Mouse (Mus musculus) kidney, postnatal 0 days (tissue): ENCODE measurements around the gene Zswim1. TPM values are rescaled to one million over a fixed set of nuclear protein-coding genes. Genes with fewer than 3 reads are reported as not detected.
A peak's percentile ranks its signal among the peaks of the same experiment; 100 is the strongest.
"Not testable (repeated sequence)": the region's sequence is repeated elsewhere in the genome, so short reads cannot be mapped to it uniquely, and the experiment has no call there.

Experiments used
- ATAC-seq: fragments of 200-750 bp; cut with Nextera tagmentation; replicated peaks from 2 replicates; pipeline ENCODE4 v1.8.0; 2017; ENCODE audit warnings: low read depth, moderate number of reproducible peaks, moderate TSS enrichment, moderate library complexity; ENCODE audit not compliant: low FRiP score
- DNase-seq: peaks from one replicate; pipeline ENCODE4 v3.0.0-alpha.2; 2016; ENCODE audit warnings: low spot score
- H3K27ac ChIP-seq: fragments of 300-500 bp; sonication (generic); 2 replicates; pipeline ENCODE4 v1.5.1; 2014; ENCODE audit warnings: mild to moderate bottlenecking
- H3K27me3 ChIP-seq: fragments of 300-500 bp; sonication (generic); 2 replicates; pipeline ENCODE4 v1.6.1; 2014; ENCODE audit warnings: low read length, mixed read lengths; ENCODE audit not compliant: insufficient read depth
- H3K36me3 ChIP-seq: fragments of 300-500 bp; sonication (generic); 2 replicates; pipeline ENCODE4 v1.6.1; 2014; ENCODE audit warnings: low read length, mixed read lengths; ENCODE audit not compliant: insufficient read depth
- H3K4me1 ChIP-seq: fragments of 300-500 bp; sonication (generic); replicated peaks from 2 replicates; pipeline ENCODE4 v1.6.1; 2014; ENCODE audit warnings: antibody characterized with exemption, low read length, mixed read lengths; ENCODE audit not compliant: insufficient read depth
- H3K4me2 ChIP-seq: fragments of 300-500 bp; sonication (generic); 2 replicates; pipeline ENCODE4 v1.6.1; 2014; ENCODE audit warnings: mild to moderate bottlenecking, low read length, moderate library complexity, mixed read lengths
- H3K4me3 ChIP-seq: fragments of 300-500 bp; sonication (generic); replicated peaks from 2 replicates; pipeline ENCODE4 v1.5.1; 2014; ENCODE audit warnings: low read depth, low read length
- H3K9ac ChIP-seq: fragments of 300-500 bp; sonication (generic); 2 replicates; pipeline ENCODE4 v1.6.1; 2014; ENCODE audit warnings: low read depth, low read length
- H3K9me3 ChIP-seq: fragments of 300-500 bp; sonication (generic); replicated peaks from 2 replicates; pipeline ENCODE4 v1.6.1; 2016; ENCODE audit warnings: low read length, inconsistent platforms, mixed read lengths
- CTCF ChIP-seq: IDR thresholded peaks from 2 replicates; pipeline ENCODE4 v1.5.1; 2016; ENCODE audit warnings: antibody characterized with exemption, low read depth, mild to moderate bottlenecking, moderate library complexity
- WGBS: fragments of 180-500 bp; shearing (Covaris S2); extraction: QIAGEN DNeasy Blood & Tissue Kit; methylation state at CpG from one replicate; pipeline ENCODE4 v1.1.7; 2014; 5-methylcytosine and 5-hydroxymethylcytosine counted together
- polyA plus RNA-seq: library from polyadenylated mRNA; unstranded; fragments of >200 nt; fragmentation: Nextera tagmentation; extraction: Ambion mirVana; gene quantifications from 2 replicates; pipeline ENCODE4 v1.2.1, GENCODE M21; 2015

Gene Zswim1
- polyA plus RNA-seq, 1 experiment from 2014 or later, result 15.5 TPM

DNA sequence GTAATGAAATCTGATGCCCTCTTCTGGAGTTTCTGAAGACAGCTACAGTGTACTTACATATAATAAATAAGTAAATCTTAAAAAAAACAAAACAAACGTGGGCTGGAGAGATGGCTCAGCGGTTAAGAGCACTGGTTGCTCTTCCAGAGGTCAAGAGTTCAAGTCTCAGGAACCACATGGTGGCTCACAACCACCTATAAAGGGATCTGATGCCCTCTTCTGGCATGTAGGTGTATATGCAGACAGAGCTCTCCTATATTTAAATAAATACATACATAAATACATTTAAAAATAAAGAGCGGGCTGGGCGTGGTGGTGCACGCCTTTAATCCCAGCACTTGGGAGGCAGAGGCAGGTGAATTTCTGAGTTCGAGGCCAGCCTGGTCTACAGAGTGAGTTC, 23.9 kb upstream of the Zswim1 start:
- peaks cover 29% of the 10 kb centered on the region for H3K36me3 ChIP-seq
- H3K4me1 ChIP-seq, H3K27me3 ChIP-seq, H3K27ac ChIP-seq, H3K4me3 ChIP-seq, ATAC-seq, H3K9me3 ChIP-seq, H3K4me2 ChIP-seq, H3K9ac ChIP-seq: not testable (repeated sequence)
- peak; percentile 58 for TF ChIP-seq CTCF
- WGBS, result 74% methylated on average over 5 of the region's 6 CpGs
- DNase-seq, result peak; percentile 43

DNA sequence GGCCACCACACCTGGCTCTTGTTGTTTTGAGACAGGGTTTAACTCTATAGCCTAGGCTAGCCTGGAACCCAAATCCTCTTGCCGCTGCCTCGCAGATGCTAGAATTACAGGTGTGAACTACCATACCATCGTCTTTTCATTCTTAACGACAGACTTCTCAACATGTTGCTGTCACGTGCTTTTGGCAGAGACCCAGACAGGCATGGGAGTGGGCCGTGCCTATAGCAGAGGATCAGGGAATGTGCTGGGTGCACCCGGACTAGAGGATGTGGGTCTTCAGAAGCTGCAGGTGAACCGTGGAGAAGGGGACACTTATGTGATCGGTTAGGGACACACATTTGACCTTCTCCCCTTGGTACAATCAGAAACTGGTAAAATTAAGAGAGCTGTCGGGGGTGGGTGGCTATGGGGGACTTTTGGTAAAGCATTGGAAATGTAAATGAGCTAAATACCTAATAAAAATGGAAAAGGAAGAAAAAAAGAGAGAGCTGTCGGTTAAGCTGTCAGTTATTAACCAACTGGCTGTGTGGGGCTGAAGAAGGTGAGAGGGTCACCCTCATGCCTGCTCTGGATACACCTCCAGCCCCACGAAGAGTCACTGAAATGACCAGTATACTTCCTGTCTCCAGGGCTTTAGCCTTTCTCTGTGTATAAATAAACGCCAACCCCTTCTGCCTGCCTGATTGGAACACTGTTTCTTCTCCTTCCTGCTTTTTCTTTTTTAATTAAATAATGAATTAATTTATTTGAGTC, 22.1 kb upstream of the Zswim1 start:
- H3K9me3 ChIP-seq, result no peaks in the 10 kb centered on the region
- no peaks in the 10 kb centered on the region for H3K27me3 ChIP-seq
- WGBS, result 82% methylated on average over 13 of the region's 13 CpGs
- DNase-seq (no peak), ATAC-seq (no peak)
- 0 out of 2 replicates have a peak overlapping the region, but pooled peaks have one; percentile 8 for H3K27ac ChIP-seq
- TF ChIP-seq CTCF, result no peak
- H3K4me3 ChIP-seq, result no peak overlapping the region
- H3K4me2 ChIP-seq, result no peak overlapping the region
- peaks cover 24% of the 10 kb centered on the region for H3K36me3 ChIP-seq
- 0 out of 2 replicates have a peak, but pooled peaks cover 14% of the 10 kb centered on the region for H3K4me1 ChIP-seq
- no peak overlapping the region for H3K9ac ChIP-seq

DNA sequence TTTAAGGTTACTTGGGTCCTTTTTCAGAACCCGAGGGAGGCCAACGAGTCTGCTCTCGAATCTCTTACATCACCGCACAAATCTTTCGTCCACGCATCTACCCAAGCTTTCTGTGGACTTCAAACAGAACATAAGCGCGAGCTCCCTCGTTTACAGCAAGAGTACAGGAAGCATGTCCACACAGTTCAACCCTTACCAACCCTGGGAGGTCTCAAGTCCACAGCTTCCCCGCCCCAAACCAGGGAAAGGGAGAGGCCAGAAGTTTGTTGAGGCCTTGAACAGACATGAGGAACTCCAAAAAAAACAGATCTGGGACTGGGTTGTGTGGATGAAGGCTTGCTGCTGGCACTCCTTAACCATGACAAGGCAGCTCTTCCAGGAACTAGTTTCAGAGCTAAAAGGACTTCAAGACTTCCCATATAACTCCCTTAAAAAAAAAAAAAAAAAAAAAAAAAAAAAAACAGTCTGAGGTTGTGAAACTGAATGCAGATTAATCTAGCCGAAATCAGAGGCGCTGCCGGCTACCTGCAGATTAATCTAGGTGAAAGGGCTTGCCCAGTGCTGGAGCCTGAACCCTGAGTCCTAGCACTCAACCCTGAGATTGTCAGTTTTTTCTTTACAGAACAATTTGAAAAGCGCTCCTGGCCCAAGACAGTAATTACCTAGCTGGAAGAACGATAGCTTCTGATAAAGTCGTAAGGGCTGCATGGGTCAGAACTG, 19.1 kb upstream of the Zswim1 start:
- peaks cover 7% of the 10 kb centered on the region; the same call in 1 of the 2 replicates for H3K36me3 ChIP-seq
- peak overlapping the region; percentile 28; the same call in 1 of the 2 replicates for H3K27ac ChIP-seq
- H3K9ac ChIP-seq, result no peak overlapping the region
- TF ChIP-seq CTCF, result no peak
- no peak overlapping the region for H3K4me3 ChIP-seq
- DNase-seq, result no peak
- H3K4me2 ChIP-seq, result peak overlapping the region; percentile 62
- ATAC-seq, result no peak
- no peaks in the 10 kb centered on the region for H3K9me3 ChIP-seq
- no peaks in the 10 kb centered on the region for H3K27me3 ChIP-seq
- WGBS, result 78% methylated on average over 16 of the region's 16 CpGs
- 0 out of 2 replicates have a peak, but pooled peaks cover 19% of the 10 kb centered on the region for H3K4me1 ChIP-seq

DNA sequence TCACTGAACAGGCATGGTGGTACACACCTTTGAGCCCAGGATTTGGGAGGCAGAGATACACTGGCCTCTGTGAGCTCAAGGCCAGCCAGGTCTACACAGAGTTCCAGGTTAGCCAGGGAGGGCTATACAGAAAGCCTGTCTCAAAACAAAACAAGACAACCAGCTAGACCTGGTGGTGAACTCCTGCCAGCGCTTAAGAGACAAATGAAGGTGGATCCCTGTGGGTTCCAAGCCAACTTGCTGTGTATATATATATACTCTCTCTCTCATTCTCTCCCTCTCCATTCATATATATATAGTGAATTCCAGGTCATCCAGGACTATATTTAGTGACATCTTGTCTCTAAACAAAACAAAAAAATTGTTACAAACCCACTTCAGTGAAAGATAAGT, 18.6 kb upstream of the Zswim1 start:
- DNase-seq, result no peak
- Histone ChIP-seq H3K4me2 (peak overlapping the region; percentile 62), H3K4me1 (0 out of 2 replicates have a peak, but pooled peaks cover 19% of the 10 kb centered on the region), H3K4me3 (peak overlapping the region; percentile 76), H3K27ac (no peak overlapping the region), H3K27me3 (no peaks in the 10 kb centered on the region), H3K36me3 (peaks cover 7% of the 10 kb centered on the region; the same call in 1 of the 2 replicates), H3K9ac (peak overlapping the region; percentile 77), H3K9me3 (no peaks in the 10 kb centered on the region)
- 58% methylated on average over 1 of the region's 1 CpGs for WGBS
- no peak for ATAC-seq
- no peak for TF ChIP-seq CTCF

DNA sequence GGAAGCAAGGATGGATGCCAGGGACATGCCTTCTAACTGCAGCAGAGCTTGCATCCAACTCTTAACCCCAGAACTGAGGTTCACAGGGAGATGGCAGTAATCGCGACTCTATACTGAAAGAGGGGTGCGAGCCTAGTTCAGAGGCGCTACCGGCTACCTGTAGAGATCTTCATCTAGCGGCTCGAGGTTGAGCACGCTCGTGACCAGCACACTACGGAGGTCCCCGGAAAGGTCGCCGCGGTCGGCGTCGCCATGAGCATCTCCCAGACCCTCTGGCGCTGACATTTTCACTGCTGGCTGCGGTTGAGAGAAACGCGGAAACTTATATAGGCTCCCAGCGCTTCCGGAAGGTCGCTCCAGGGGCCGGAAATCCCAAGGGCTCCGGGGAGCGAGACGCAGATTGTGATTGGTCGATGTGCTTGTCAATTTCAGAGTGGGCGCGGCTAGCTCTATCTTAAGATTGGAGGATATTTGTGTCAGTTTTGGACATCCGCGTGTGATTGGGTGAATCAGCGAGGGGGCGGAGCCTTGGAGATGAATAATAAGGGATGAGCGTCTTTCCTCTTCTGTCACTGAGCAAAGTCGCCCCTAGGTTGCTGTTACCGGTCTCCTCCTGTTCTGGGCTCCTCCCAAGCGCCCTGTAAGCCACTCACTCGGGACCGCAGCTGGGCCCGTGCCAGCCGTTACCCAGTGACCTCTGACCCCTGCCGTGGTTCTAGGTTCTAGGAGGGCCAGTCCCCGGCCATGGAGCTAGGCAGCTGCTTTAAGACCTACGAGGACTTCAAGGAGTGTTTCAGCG, 17.8 kb upstream of the Zswim1 start, which contains the start of the genes Acot8 and Zswim3:
Acot8 (minus strand) TSS at position 350 of the 799 bp plus-strand sequence.
Zswim3 (plus strand) TSS at position 566 of the 799 bp plus-strand sequence.
- Histone ChIP-seq H3K4me3 (peak within 1 kb of the TSS; percentile 76), H3K9ac (peak within 1 kb of the TSS; percentile 77), H3K4me2 (peak within 1 kb of the TSS; percentile 76), H3K27me3 (no peaks in the 10 kb centered on the region), H3K36me3 (peaks cover 7% of the 10 kb centered on the region; the same call in 1 of the 2 replicates), H3K27ac (peak within 1 kb of the TSS; percentile 87), H3K4me1 (0 out of 2 replicates have a peak, but pooled peaks cover 19% of the 10 kb centered on the region), H3K9me3 (no peaks in the 10 kb centered on the region)
- ATAC-seq (peak; percentile 95), DNase-seq (peak; percentile 99)
- under 1% methylated on average over 47 of the region's 47 CpGs for WGBS
- no peak for TF ChIP-seq CTCF
